20 mouse cellular contexts compared by ENCODE assay signal in the genomic region with DNA sequence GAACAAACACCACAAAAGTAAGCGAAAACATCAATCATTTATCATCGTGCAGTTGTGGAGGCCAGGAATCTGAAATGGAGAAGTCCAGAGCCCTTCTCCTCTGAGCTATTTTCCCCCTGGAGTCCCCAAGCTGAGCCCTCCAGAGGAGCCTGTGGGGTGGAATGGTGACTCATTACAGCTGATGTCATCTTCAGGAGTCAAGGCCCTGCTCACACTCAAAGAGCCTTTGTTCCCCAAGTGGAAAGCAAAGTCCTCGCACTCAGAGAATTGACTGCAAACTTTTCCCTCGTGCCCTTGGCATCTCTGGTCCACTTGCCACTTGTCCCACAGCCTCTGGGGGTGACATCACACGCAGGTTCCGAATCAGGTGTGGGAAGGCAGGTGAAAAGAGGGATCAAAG. TPM values are rescaled to one million over a fixed set of nuclear protein-coding genes. Genes with fewer than 3 reads are reported as not detected.
DNase-seq lines count a peak whose midpoint lies in the region; ATAC-seq lines count a peak whose summit lies in the region.
"Had no signal": no experiment of that assay in that cellular context is flagged by ENCODE, and none has a peak within 500 bp of the region (broad histone marks: within the 10 kb centered on the region; RNA-seq: fewer than 3 reads in every experiment).

No protein-coding gene starts in this region.

- H3K9me3 ChIP-seq in heart, embryonic 13.5 days: no peaks in the 10 kb centered on the region
- H3K9me3 ChIP-seq in heart, embryonic 12.5 days (replicated peaks): no peaks in the 10 kb centered on the region
- H3K9me3 ChIP-seq in lung, embryonic 15.5 days: no peaks in the 10 kb centered on the region
- no peaks in the 10 kb centered on the region for H3K9me3 ChIP-seq in midbrain, embryonic 15.5 days
- H3K9me3 ChIP-seq: embryonic facial prominence, embryonic 12.5 days; hindbrain, embryonic 10.5 days; intestine, embryonic 15.5 days; midbrain, embryonic 12.5 days had no signal

- no peak overlapping the region for H3K4me2 ChIP-seq in heart, embryonic 13.5 days
- no peak overlapping the region for H3K4me2 ChIP-seq in heart, embryonic 12.5 days
- no peak overlapping the region for H3K4me2 ChIP-seq in lung, embryonic 15.5 days
- no peak overlapping the region for H3K4me2 ChIP-seq in midbrain, embryonic 15.5 days
- H3K4me2 ChIP-seq: embryonic facial prominence, embryonic 12.5 days; heart, embryonic 11.5 days; intestine, embryonic 15.5 days; liver, embryonic 11.5 days; midbrain, embryonic 12.5 days had no signal

- 58% methylated on average over 6 of the region's 6 CpGs for WGBS in heart, embryonic 13.5 days
- WGBS in heart, embryonic 12.5 days: 63% methylated on average over 6 of the region's 6 CpGs
- WGBS in lung, embryonic 15.5 days: 68% methylated on average over 6 of the region's 6 CpGs
- 86% methylated on average over 6 of the region's 6 CpGs for WGBS in midbrain, embryonic 15.5 days

- peak overlapping the region; percentile 54 for H3K27ac ChIP-seq in heart, embryonic 13.5 days (replicated peaks)
- H3K27ac ChIP-seq in heart, embryonic 12.5 days (ENCODE audit: poor library complexity, severe bottlenecking): no peak overlapping the region
- H3K27ac ChIP-seq in lung, embryonic 15.5 days: peak overlapping the region; percentile 90
- H3K27ac ChIP-seq in midbrain, embryonic 15.5 days: no peak overlapping the region
- H3K27ac ChIP-seq: embryonic facial prominence, embryonic 12.5 days; hindbrain, embryonic 10.5 days; intestine, embryonic 15.5 days; layer of hippocampus, adult 2 months; midbrain, embryonic 12.5 days had no signal

- H3K9ac ChIP-seq in heart, embryonic 13.5 days: no peak overlapping the region
- no peak overlapping the region for H3K9ac ChIP-seq in heart, embryonic 12.5 days
- H3K9ac ChIP-seq in lung, embryonic 15.5 days: no peak overlapping the region
- no peak overlapping the region for H3K9ac ChIP-seq in midbrain, embryonic 15.5 days
- H3K9ac ChIP-seq: embryonic facial prominence, embryonic 12.5 days; intestine, embryonic 15.5 days; liver, postnatal 0 days; midbrain, embryonic 12.5 days had no signal

- H3K36me3 ChIP-seq in heart, embryonic 13.5 days: no peaks in the 10 kb centered on the region
- H3K36me3 ChIP-seq in heart, embryonic 12.5 days: no peaks in the 10 kb centered on the region
- H3K36me3 ChIP-seq in lung, embryonic 15.5 days: no peaks in the 10 kb centered on the region
- H3K36me3 ChIP-seq in midbrain, embryonic 15.5 days (replicated peaks): no peaks in the 10 kb centered on the region
- H3K36me3 ChIP-seq: embryonic facial prominence, embryonic 12.5 days; hindbrain, embryonic 10.5 days; intestine, embryonic 15.5 days; midbrain, embryonic 12.5 days had no signal

- no peak overlapping the region for H3K4me3 ChIP-seq in heart, embryonic 13.5 days
- no peak overlapping the region for H3K4me3 ChIP-seq in heart, embryonic 12.5 days
- no peak overlapping the region for H3K4me3 ChIP-seq in lung, embryonic 15.5 days
- H3K4me3 ChIP-seq in midbrain, embryonic 15.5 days: no peak overlapping the region
- H3K4me3 ChIP-seq: embryonic facial prominence, embryonic 12.5 days; hindbrain, embryonic 10.5 days; intestine, embryonic 15.5 days; layer of hippocampus, adult 2 months; midbrain, embryonic 12.5 days had no signal

- peaks cover 51% of the 10 kb centered on the region for H3K4me1 ChIP-seq in heart, embryonic 13.5 days
- peaks cover 23% of the 10 kb centered on the region for H3K4me1 ChIP-seq in heart, embryonic 12.5 days (replicated peaks)
- peaks cover 59% of the 10 kb centered on the region for H3K4me1 ChIP-seq in lung, embryonic 15.5 days
- H3K4me1 ChIP-seq in midbrain, embryonic 15.5 days: peaks cover 12% of the 10 kb centered on the region

- H3K27me3 ChIP-seq in heart, embryonic 13.5 days (replicated peaks): no peaks in the 10 kb centered on the region; the same call in 1 of the 2 replicates
- no peaks in the 10 kb centered on the region; the same call in 1 of the 2 replicates for H3K27me3 ChIP-seq in heart, embryonic 12.5 days (replicated peaks)
- no peaks in the 10 kb centered on the region for H3K27me3 ChIP-seq in lung, embryonic 15.5 days
- H3K27me3 ChIP-seq in midbrain, embryonic 15.5 days (replicated peaks): no peaks in the 10 kb centered on the region
- H3K27me3 ChIP-seq: embryonic facial prominence, embryonic 12.5 days; intestine, embryonic 15.5 days; midbrain, embryonic 12.5 days had no signal

- no peak for ATAC-seq in heart, embryonic 13.5 days (ENCODE audit: extremely low read depth, insufficient number of reproducible peaks, low FRiP score, low TSS enrichment)
- ATAC-seq in heart, embryonic 12.5 days (ENCODE audit: insufficient number of reproducible peaks, low FRiP score): no peak
- no peak for ATAC-seq in lung, embryonic 15.5 days (ENCODE audit: borderline replicate concordance, extremely low read depth, low FRiP score, low TSS enrichment)
- no peak for ATAC-seq in midbrain, embryonic 15.5 days (replicated peaks)
- ATAC-seq: hindbrain, embryonic 16.5 days; intestine, embryonic 15.5 days; liver, postnatal 0 days had no signal

- no peak for DNase-seq in lung, postnatal 10 days
- DNase-seq in NIH3T3 (ENCODE audit: low read depth): peak; percentile 65
- DNase-seq in brain, adult 2 months (ENCODE audit: low read depth, low spot score): peak; percentile 68
- DNase-seq: cerebellum, adult 18-20 months; cerebellum, postnatal 14 days; kidney, adult 8-10 months; kidney, postnatal 25 days; liver, postnatal 0 days had no signal

RNA-seq across cellular contexts. Expression of a gene that starts 23.4 kb away (rescaled TPM):
- polyA plus RNA-seq in heart, embryonic 13.5 days (2015; fragmentation: Nextera tagmentation; extraction: Ambion mirVana): 4.7 and 6.4 TPM in 2 replicates
- polyA plus RNA-seq in heart, embryonic 12.5 days (2016; fragmentation: Nextera tagmentation; extraction: Ambion mirVana): 2.2 and 2.4 TPM in 2 replicates
- 22.6 and 25.8 TPM in 2 replicates for polyA plus RNA-seq in lung, embryonic 15.5 days (2015; fragmentation: Nextera tagmentation; extraction: Ambion mirVana)
- 3.8 and 4.5 TPM in 2 replicates for polyA plus RNA-seq in midbrain, embryonic 15.5 days (2015; fragmentation: Nextera tagmentation; extraction: Ambion mirVana)

Comparison
In these comparisons a context has a peak if more than half of its experiments do, and no peak if none do; other contexts are left out.
1. H3K27ac ChIP-seq: peak in heart, embryonic 13.5 days (single experiment) and lung, embryonic 15.5 days (single experiment); none in heart, embryonic 12.5 days (single experiment) and midbrain, embryonic 15.5 days (single experiment).